Mouse (Mus musculus) forebrain, embryonic 14.5 days (tissue): ENCODE results near the gene Nfe2l2. TPM values are rescaled to one million over a fixed set of nuclear protein-coding genes. Genes with fewer than 3 reads are reported as not detected.

Experiments
- ATAC-seq: fragments of 200-750 bp; cut with Nextera tagmentation; 2 replicates; pipeline ENCODE4 v1.8.0; 2017; ENCODE audit warnings: mild to moderate bottlenecking, moderate library complexity
- DNase-seq: peaks from one replicate; pipeline ENCODE4 v3.0.0-alpha.2; 2015; ENCODE audit warnings: low spot score
- H3K27ac ChIP-seq: fragments of 300-500 bp; sonication (generic); 2 replicates; pipeline ENCODE4 v1.5.1; 2014; ENCODE audit warnings: low read depth, mild to moderate bottlenecking, control low read depth, low read length, moderate library complexity
- H3K27me3 ChIP-seq: fragments of 300-500 bp; sonication (generic); replicated peaks from 2 replicates; pipeline ENCODE4 v1.6.1; 2014; ENCODE audit warnings: low read length, control low read depth, mixed read lengths; ENCODE audit not compliant: control insufficient read depth, insufficient read depth
- H3K36me3 ChIP-seq: fragments of 300-500 bp; sonication (generic); 2 replicates; pipeline ENCODE4 v1.6.1; 2014; ENCODE audit warnings: low read length, control low read depth; ENCODE audit not compliant: control insufficient read depth, insufficient read depth
- H3K4me1 ChIP-seq: fragments of 300-500 bp; sonication (generic); 2 replicates; pipeline ENCODE4 v1.6.1; 2014; ENCODE audit warnings: antibody characterized with exemption, low read length, control low read depth; ENCODE audit not compliant: control insufficient read depth, insufficient read depth
- H3K4me2 ChIP-seq: fragments of 300-500 bp; sonication (generic); 2 replicates; pipeline ENCODE4 v1.6.1; 2014; ENCODE audit warnings: mild to moderate bottlenecking, control low read depth, low read length
- H3K4me3 ChIP-seq: fragments of 300-500 bp; sonication (generic); 2 replicates; pipeline ENCODE4 v1.5.1; 2014; ENCODE audit warnings: low read depth, low read length, control low read depth
- H3K9ac ChIP-seq: fragments of 300-500 bp; sonication (generic); 2 replicates; pipeline ENCODE4 v1.6.1; 2014; ENCODE audit warnings: mild to moderate bottlenecking, low read length, control low read depth, moderate library complexity
- H3K9me3 ChIP-seq: fragments of 300-500 bp; sonication (generic); replicated peaks from 2 replicates; pipeline ENCODE4 v1.6.1; 2016; ENCODE audit warnings: low read length, control low read depth, mixed read lengths; ENCODE audit not compliant: control insufficient read depth
- WGBS: fragments of 180-500 bp; shearing (Covaris S2); extraction: QIAGEN DNeasy Blood & Tissue Kit; methylation state at CpG from one replicate; pipeline ENCODE4 v1.1.7; 2014; 5-methylcytosine and 5-hydroxymethylcytosine counted together
- polyA plus RNA-seq: library from polyadenylated mRNA; unstranded; fragments of >200 nt; fragmentation: Nextera tagmentation; extraction: Ambion mirVana; gene quantifications from 2 replicates; pipeline ENCODE4 v1.2.1, GENCODE M21; 2014

Nfe2l2 gene
- polyA plus RNA-seq, 1 experiment from 2014 or later, result 17.9 TPM

DNA sequence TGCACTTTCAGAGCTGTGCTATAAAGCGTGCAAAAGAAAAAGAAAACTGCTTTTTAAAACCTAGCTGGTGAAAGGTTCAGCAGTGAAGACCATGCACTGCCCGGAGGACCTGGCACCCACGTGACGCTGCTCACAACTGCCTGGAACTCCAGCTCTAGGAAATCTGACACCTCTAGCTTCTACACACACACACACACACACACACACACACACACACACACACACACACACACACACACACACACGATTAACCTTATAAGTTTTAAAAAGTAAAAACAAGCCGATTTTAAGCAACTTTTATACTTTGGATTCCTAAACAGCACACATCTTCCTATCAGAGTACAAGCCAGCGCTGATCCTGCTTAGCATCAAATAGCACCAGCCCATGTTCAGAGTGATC is 23.0 kb downstream of the Nfe2l2 start:
- DNase-seq, result no peak
- peaks cover 17% of the 10 kb centered on the region for H3K36me3 ChIP-seq
- WGBS, result 70% methylated on average over 7 of the region's 7 CpGs
- H3K27ac ChIP-seq, result no peak overlapping the region
- no peaks in the 10 kb centered on the region for H3K9me3 ChIP-seq
- H3K4me1 ChIP-seq, result no peaks in the 10 kb centered on the region
- no peak overlapping the region for H3K4me2 ChIP-seq
- H3K27me3 ChIP-seq, result no peaks in the 10 kb centered on the region
- H3K4me3 ChIP-seq, result no peak overlapping the region
- H3K9ac ChIP-seq, result no peak overlapping the region
- ATAC-seq, result no peak

DNA sequence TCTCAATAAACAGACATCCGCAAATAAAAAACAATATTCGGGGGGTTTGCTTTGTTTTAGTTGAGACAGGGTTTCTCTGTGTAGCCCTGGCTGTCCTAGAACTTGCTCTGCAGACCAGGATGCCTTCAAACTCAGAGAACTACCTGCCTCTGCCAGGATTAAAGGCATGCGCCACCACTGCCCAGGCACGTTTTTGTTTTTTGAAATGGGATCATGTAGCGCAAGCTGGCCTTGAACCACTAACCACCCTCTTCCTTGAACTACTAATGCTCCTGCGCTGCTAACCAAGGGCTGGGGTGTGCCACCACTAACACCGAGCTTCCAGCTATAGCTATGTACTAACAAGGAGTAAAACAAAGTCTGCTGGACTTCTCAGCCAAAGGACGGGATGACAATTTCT is 24.5 kb downstream of the Nfe2l2 start:
- 89% methylated on average over 8 of the region's 8 CpGs for WGBS

DNA sequence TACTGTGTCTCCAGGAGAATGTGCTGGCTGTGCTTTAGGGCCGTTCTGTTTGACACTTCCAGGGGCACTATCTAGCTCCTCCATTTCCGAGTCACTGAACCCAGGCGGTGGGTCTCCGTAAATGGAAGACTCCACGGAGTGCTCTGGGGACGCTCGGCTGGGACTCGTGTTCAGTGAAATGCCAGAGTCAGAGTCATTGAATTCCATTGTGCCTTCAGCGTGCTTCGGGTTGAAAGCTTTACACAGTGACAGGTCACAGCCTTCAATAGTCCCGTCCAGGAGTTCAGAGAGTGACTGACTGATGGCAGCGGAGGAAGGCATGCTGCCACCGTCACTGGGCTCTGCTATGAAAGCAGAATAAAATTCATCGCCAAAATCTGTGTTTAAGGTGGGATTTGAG is 27.9 kb downstream of the Nfe2l2 start:
- no peak overlapping the region for H3K4me3 ChIP-seq
- DNase-seq (no peak), ATAC-seq (no peak)
- H3K4me2 ChIP-seq, result no peak overlapping the region
- H3K9ac ChIP-seq, result no peak overlapping the region
- H3K9me3 ChIP-seq, result no peaks in the 10 kb centered on the region
- no peaks in the 10 kb centered on the region for H3K4me1 ChIP-seq
- WGBS, result 85% methylated on average over 14 of the region's 14 CpGs
- peaks cover 24% of the 10 kb centered on the region for H3K36me3 ChIP-seq
- H3K27me3 ChIP-seq, result no peaks in the 10 kb centered on the region
- no peak overlapping the region for H3K27ac ChIP-seq

More for the DNA sequence above, 24.5 kb downstream of the Nfe2l2 start:
- DNase-seq, result no peak
- Histone ChIP-seq H3K4me1 (no peaks in the 10 kb centered on the region), H3K27ac (no peak overlapping the region), H3K4me2 (no peak overlapping the region), H3K9ac (no peak overlapping the region), H3K9me3 (no peaks in the 10 kb centered on the region), H3K36me3 (peaks cover 24% of the 10 kb centered on the region), H3K27me3 (no peaks in the 10 kb centered on the region), H3K4me3 (no peak overlapping the region)
- ATAC-seq, result no peak

- H3K9me3 ChIP-seq, result no peaks in the 10 kb centered on the region
- no peak overlapping the region for H3K9ac ChIP-seq
- DNase-seq (no peak), ATAC-seq (no peak)
- no peak overlapping the region for H3K4me3 ChIP-seq
- no peak overlapping the region for H3K4me2 ChIP-seq
- 83% methylated on average over 3 of the region's 3 CpGs for WGBS
- H3K36me3 ChIP-seq, result peaks cover 16% of the 10 kb centered on the region
- no peaks in the 10 kb centered on the region for H3K27me3 ChIP-seq
- no peak overlapping the region for H3K27ac ChIP-seq
- no peaks in the 10 kb centered on the region for H3K4me1 ChIP-seq
These were observed 31.9 kb downstream of the Nfe2l2 start for GRCm38 (mm10) chr2:75672561-75672960.

DNA sequence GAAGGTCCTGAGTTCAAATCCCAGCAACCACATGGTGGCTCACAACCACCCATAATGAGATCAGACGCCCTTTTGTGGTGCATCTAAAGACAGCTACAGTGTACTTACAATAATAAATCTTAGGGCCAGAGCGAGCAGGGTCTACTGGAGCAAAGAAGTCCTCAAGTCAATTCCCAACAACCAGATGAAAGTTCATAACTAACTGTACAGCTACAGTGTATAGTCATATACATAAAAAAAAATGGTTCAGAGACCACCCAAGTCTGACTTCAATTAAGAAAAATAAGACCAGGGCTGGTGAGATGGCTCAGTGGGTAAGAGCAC is 33.1 kb downstream of the Nfe2l2 start:
- Histone ChIP-seq H3K27ac (no peak overlapping the region), H3K4me2 (no peak overlapping the region), H3K27me3 (no peaks in the 10 kb centered on the region), H3K4me3 (no peak overlapping the region), H3K9ac (no peak overlapping the region), H3K9me3 (no peaks in the 10 kb centered on the region), H3K36me3 (peaks cover 6% of the 10 kb centered on the region), H3K4me1 (no peaks in the 10 kb centered on the region)
- ATAC-seq, result no peak
- DNase-seq, result no peak
- 84% methylated on average over 2 of the region's 2 CpGs for WGBS

DNA sequence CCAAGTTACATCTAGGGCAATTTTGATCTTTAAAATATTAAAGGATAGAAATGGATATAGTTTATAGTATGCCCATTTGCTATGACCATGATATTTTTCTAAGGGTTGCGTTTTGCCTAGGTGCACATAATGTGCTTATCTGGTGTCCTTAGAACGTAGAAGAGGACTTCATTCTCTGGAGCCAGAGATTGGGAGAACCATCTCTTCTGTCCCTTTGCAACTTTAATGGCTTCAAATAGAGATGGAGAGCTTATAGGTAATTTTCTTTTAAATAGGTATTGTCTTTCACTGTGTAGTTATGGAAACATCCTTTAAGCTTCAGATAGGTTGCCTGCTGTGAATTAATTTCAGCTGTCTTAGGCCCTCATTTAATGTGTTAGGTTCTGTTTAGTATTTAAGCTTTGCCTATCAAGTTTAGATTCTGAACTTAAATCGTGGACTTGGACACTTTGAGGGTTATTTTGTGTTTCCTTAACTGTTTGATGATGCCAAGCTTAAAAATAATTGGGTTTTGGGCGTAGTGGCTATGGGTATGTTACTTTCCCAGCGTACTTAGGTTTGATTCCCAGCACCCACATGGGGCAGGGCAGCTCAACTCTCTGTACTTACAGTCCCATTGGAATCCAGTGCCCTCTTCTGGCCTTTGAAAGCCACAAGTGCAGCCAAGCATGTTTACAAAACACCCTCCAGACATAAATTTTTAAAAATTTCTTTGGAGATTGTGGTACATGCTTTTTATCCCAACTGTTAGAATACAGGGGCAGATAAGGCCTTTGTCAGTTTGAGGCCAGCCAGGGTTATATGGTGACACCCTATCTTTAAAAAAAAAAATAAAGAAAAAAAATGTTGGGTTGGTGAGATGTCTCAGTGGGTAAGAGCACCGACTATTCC is 33.8 kb downstream of the Nfe2l2 start:
- no peak for DNase-seq
- 85% methylated on average over 6 of the region's 6 CpGs for WGBS

DNA sequence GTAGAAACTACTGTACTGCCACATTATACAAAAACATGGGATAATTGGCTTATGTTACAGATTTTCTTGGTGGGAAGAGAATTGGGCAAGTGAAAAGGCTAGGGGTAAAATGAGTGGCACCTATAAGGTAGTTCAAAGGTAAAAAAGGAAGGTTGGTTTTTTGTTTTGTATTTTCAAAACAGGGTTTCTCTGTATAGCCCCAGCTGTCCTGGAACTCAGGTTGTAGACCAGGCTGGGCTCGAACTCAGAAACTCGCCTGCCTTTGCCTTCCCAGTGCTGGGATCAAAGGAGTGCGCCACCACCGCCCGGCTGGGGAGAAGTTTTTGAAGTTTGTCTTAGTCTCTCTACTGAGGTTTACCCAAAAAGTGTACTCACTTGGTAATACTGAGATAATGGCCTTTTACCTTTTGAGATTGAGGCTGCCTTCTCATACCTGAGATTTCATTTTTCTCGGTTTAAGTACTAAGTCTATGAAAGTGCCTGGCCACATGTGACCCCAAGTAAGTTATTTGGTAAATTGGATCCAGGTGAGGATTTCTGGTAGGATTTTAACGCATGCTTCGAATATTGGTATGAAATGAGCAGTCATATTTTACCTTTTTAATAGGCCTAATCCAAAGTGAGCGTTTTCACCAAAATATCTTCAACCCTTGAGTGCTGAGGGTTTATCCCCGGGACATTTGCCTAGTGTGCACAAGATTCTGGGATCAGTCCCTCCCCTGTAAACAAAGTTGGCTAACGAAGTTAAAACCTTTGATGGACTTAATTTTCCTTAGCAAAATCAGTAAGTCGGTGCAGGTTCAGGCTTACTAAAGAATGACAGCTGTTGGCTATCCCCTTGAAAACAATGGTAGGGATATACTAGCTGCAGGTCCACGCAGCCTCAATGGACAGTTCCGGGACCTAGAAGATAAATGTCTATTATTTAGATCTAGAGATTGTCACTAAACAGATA is 34.7 kb downstream of the Nfe2l2 start:
- no peaks in the 10 kb centered on the region for H3K9me3 ChIP-seq
- H3K36me3 ChIP-seq, result peaks cover 5% of the 10 kb centered on the region
- ATAC-seq, result 0 out of 2 replicates have a peak, but pooled peaks have one; percentile 22
- H3K4me1 ChIP-seq, result no peaks in the 10 kb centered on the region
- WGBS, result 38% methylated on average over 14 of the region's 14 CpGs
- no peak for DNase-seq
- H3K4me2 ChIP-seq, result no peak overlapping the region
- H3K27ac ChIP-seq, result no peak overlapping the region
- no peaks in the 10 kb centered on the region for H3K27me3 ChIP-seq
- no peak overlapping the region for H3K9ac ChIP-seq
- no peak overlapping the region for H3K4me3 ChIP-seq

More for the DNA sequence above, 33.8 kb downstream of the Nfe2l2 start:
- no peak overlapping the region for H3K27ac ChIP-seq
- no peak overlapping the region for H3K4me2 ChIP-seq
- H3K9ac ChIP-seq, result no peak overlapping the region
- H3K27me3 ChIP-seq, result no peaks in the 10 kb centered on the region
- no peaks in the 10 kb centered on the region for H3K36me3 ChIP-seq
- H3K4me1 ChIP-seq, result no peaks in the 10 kb centered on the region
- ATAC-seq, result 0 out of 2 replicates have a peak, but pooled peaks have one; percentile 12
- no peak overlapping the region for H3K4me3 ChIP-seq
- no peaks in the 10 kb centered on the region for H3K9me3 ChIP-seq

- Histone ChIP-seq H3K4me1 (peaks cover 14% of the 10 kb centered on the region), H3K27ac (no peak overlapping the region), H3K9ac (peak overlapping the region; percentile 97; the same call in 1 of the 2 replicates), H3K4me3 (peak overlapping the region; percentile 93), H3K9me3 (no peaks in the 10 kb centered on the region), H3K27me3 (no peaks in the 10 kb centered on the region), H3K36me3 (peaks cover 30% of the 10 kb centered on the region), H3K4me2 (peak overlapping the region; percentile 88)
- 47% methylated on average over 2 of the region's 2 CpGs for WGBS
- DNase-seq, result no peak
- ATAC-seq, result no peak
These were observed 43.3 kb downstream of the Nfe2l2 start for GRCm38 (mm10) chr2:75661106-75661505.
